Mouse (Mus musculus): ENCODE measurements around the gene Sobp.
A peak's percentile ranks its signal among the peaks of the same experiment; 100 is the strongest.

Gene Sobp

GRCm38 (mm10) chr10:43174326-43175155, at the start of gene Sobp, which contains the start of gene 9030612E09Rik:
Gene Sobp, minus strand, starts transcription at chr10:43174530.
Gene 9030612E09Rik, plus strand, starts transcription at chr10:43174704.
- H3K9me3 ChIP-seq (ENCODE audit: low read length) = no peaks in the 10 kb centered on the region
- no peaks in the 10 kb centered on the region for H3K36me3 ChIP-seq (ENCODE audit: insufficient read depth, low read length)

GRCm38 (mm10) chr10:43223391-43223790, 49.1 kb upstream of the Sobp start:
- peaks cover 11% of the 10 kb centered on the region; the same call in 1 of the 2 replicates for H3K36me3 ChIP-seq (ENCODE audit: insufficient read depth, low read length)
- H3K4me1 ChIP-seq (replicated peaks; ENCODE audit: low read depth, low read length) = peaks cover 44% of the 10 kb centered on the region
- H3K9me3 ChIP-seq (ENCODE audit: low read length) = no peaks in the 10 kb centered on the region
- no peak overlapping the region for H3K4me3 ChIP-seq (replicated peaks; ENCODE audit: low read length)
- no peak for TF ChIP-seq CTCF (conservative IDR thresholded peaks at IDR 0.05; ENCODE audit: low read length)
- no peak for TF ChIP-seq POU5F1 (IDR thresholded peaks at IDR 0.05; ENCODE audit: borderline replicate concordance, low read length)
- TF ChIP-seq NANOG (IDR thresholded peaks at IDR 0.05; ENCODE audit: borderline replicate concordance, low read length) = no peak
- H3K27me3 ChIP-seq (ENCODE audit: insufficient read depth, low read length) = no peaks in the 10 kb centered on the region

More at GRCm38 (mm10) chr10:43174326-43175155, at the start of gene Sobp, which contains the start of gene 9030612E09Rik:
- H3K4me1 ChIP-seq (replicated peaks; ENCODE audit: low read depth, low read length) = peaks cover 19% of the 10 kb centered on the region
- TF ChIP-seq NANOG (IDR thresholded peaks at IDR 0.05; ENCODE audit: borderline replicate concordance, low read length) (no peak), POU5F1 (IDR thresholded peaks at IDR 0.05; ENCODE audit: borderline replicate concordance, low read length) (no peak), CTCF (conservative IDR thresholded peaks at IDR 0.05; ENCODE audit: low read length) (no peak)
- peak within 1 kb of the TSS; percentile 82 for H3K4me3 ChIP-seq (replicated peaks; ENCODE audit: low read length)
- H3K27me3 ChIP-seq (ENCODE audit: insufficient read depth, low read length) = peaks cover 73% of the 10 kb centered on the region

GRCm38 (mm10) chr10:43221659-43222058, 47.3 kb upstream of the Sobp start:
- no peaks in the 10 kb centered on the region for H3K27me3 ChIP-seq (ENCODE audit: insufficient read depth, low read length)
- peaks cover 36% of the 10 kb centered on the region for H3K4me1 ChIP-seq (replicated peaks; ENCODE audit: low read depth, low read length)
- H3K4me3 ChIP-seq (replicated peaks; ENCODE audit: low read length) = peak overlapping the region; percentile 98
- no peaks in the 10 kb centered on the region for H3K9me3 ChIP-seq (ENCODE audit: low read length)
- TF ChIP-seq POU5F1 (IDR thresholded peaks at IDR 0.05; ENCODE audit: borderline replicate concordance, low read length) = no peak
- TF ChIP-seq CTCF (conservative IDR thresholded peaks at IDR 0.05; ENCODE audit: low read length) = no peak
- no peak for TF ChIP-seq NANOG (IDR thresholded peaks at IDR 0.05; ENCODE audit: borderline replicate concordance, low read length)
- peaks cover 4% of the 10 kb centered on the region; the same call in 1 of the 2 replicates for H3K36me3 ChIP-seq (ENCODE audit: insufficient read depth, low read length)

- peaks cover 30% of the 10 kb centered on the region for H3K4me1 ChIP-seq (replicated peaks; ENCODE audit: low read depth, low read length)
- H3K9me3 ChIP-seq (ENCODE audit: low read length) = no peaks in the 10 kb centered on the region
- TF ChIP-seq NANOG (IDR thresholded peaks at IDR 0.05; ENCODE audit: borderline replicate concordance, low read length) (no peak), POU5F1 (IDR thresholded peaks at IDR 0.05; ENCODE audit: borderline replicate concordance, low read length) (no peak), CTCF (conservative IDR thresholded peaks at IDR 0.05; ENCODE audit: low read length) (no peak)
- peaks cover 4% of the 10 kb centered on the region; the same call in 1 of the 2 replicates for H3K36me3 ChIP-seq (ENCODE audit: insufficient read depth, low read length)
- H3K4me3 ChIP-seq (replicated peaks; ENCODE audit: low read length) = peak within 1 kb of the TSS; percentile 98
- H3K27me3 ChIP-seq (ENCODE audit: insufficient read depth, low read length) = no peaks in the 10 kb centered on the region
These were observed 46.7 kb upstream of the Sobp start, which contains the start of gene Pdss2 for GRCm38 (mm10) chr10:43220910-43221625. Gene Pdss2, plus strand, starts transcription at chr10:43221486.

GRCm38 (mm10) chr10:43220479-43220878, 46.1 kb upstream of the Sobp start:
- Histone ChIP-seq H3K36me3 (ENCODE audit: insufficient read depth, low read length) (peaks cover 4% of the 10 kb centered on the region; the same call in 1 of the 2 replicates), H3K9me3 (ENCODE audit: low read length) (no peaks in the 10 kb centered on the region), H3K4me1 (replicated peaks; ENCODE audit: low read depth, low read length) (peaks cover 24% of the 10 kb centered on the region), H3K4me3 (replicated peaks; ENCODE audit: low read length) (peak overlapping the region; percentile 98), H3K27me3 (ENCODE audit: insufficient read depth, low read length) (no peaks in the 10 kb centered on the region)
- TF ChIP-seq CTCF (conservative IDR thresholded peaks at IDR 0.05; ENCODE audit: low read length) = no peak
- no peak for TF ChIP-seq NANOG (IDR thresholded peaks at IDR 0.05; ENCODE audit: borderline replicate concordance, low read length)
- TF ChIP-seq POU5F1 (IDR thresholded peaks at IDR 0.05; ENCODE audit: borderline replicate concordance, low read length) = no peak

GRCm38 (mm10) chr10:43217361-43217900, 43.1 kb upstream of the Sobp start:
- no peaks in the 10 kb centered on the region for H3K36me3 ChIP-seq (ENCODE audit: insufficient read depth, low read length)
- H3K4me1 ChIP-seq (replicated peaks; ENCODE audit: low read depth, low read length) = peaks cover 12% of the 10 kb centered on the region
- H3K9me3 ChIP-seq (ENCODE audit: low read length) = no peaks in the 10 kb centered on the region
- no peak overlapping the region for H3K4me3 ChIP-seq (replicated peaks; ENCODE audit: low read length)
- TF ChIP-seq NANOG (IDR thresholded peaks at IDR 0.05; ENCODE audit: borderline replicate concordance, low read length) (no peak), POU5F1 (IDR thresholded peaks at IDR 0.05; ENCODE audit: borderline replicate concordance, low read length) (no peak), CTCF (conservative IDR thresholded peaks at IDR 0.05; ENCODE audit: low read length) (no peak)
- H3K27me3 ChIP-seq (ENCODE audit: insufficient read depth, low read length) = no peaks in the 10 kb centered on the region

- Histone ChIP-seq H3K4me1 (replicated peaks; ENCODE audit: low read depth, low read length) (peaks cover 11% of the 10 kb centered on the region), H3K4me3 (replicated peaks; ENCODE audit: low read length) (no peak overlapping the region), H3K27me3 (ENCODE audit: insufficient read depth, low read length) (no peaks in the 10 kb centered on the region), H3K36me3 (ENCODE audit: insufficient read depth, low read length) (no peaks in the 10 kb centered on the region), H3K9me3 (ENCODE audit: low read length) (no peaks in the 10 kb centered on the region)
- TF ChIP-seq CTCF (conservative IDR thresholded peaks at IDR 0.05; ENCODE audit: low read length) (peak; percentile 76), NANOG (IDR thresholded peaks at IDR 0.05; ENCODE audit: borderline replicate concordance, low read length) (no peak), POU5F1 (IDR thresholded peaks at IDR 0.05; ENCODE audit: borderline replicate concordance, low read length) (no peak)
These were observed 37.5 kb upstream of the Sobp start for GRCm38 (mm10) chr10:43211866-43212265.

GRCm38 (mm10) chr10:43203865-43204264, 29.5 kb upstream of the Sobp start:
- H3K9me3 ChIP-seq (ENCODE audit: low read length) = no peaks in the 10 kb centered on the region
- no peaks in the 10 kb centered on the region for H3K27me3 ChIP-seq (ENCODE audit: insufficient read depth, low read length)
- peaks cover 22% of the 10 kb centered on the region for H3K4me1 ChIP-seq (replicated peaks; ENCODE audit: low read depth, low read length)
- no peak overlapping the region for H3K4me3 ChIP-seq (replicated peaks; ENCODE audit: low read length)
- TF ChIP-seq CTCF (conservative IDR thresholded peaks at IDR 0.05; ENCODE audit: low read length) = no peak
- TF ChIP-seq NANOG (IDR thresholded peaks at IDR 0.05; ENCODE audit: borderline replicate concordance, low read length) = no peak
- no peak for TF ChIP-seq POU5F1 (IDR thresholded peaks at IDR 0.05; ENCODE audit: borderline replicate concordance, low read length)
- H3K36me3 ChIP-seq (ENCODE audit: insufficient read depth, low read length) = no peaks in the 10 kb centered on the region
